Mouse (Mus musculus): Measurements from ENCODE around the gene Kdm6b.

DNA sequence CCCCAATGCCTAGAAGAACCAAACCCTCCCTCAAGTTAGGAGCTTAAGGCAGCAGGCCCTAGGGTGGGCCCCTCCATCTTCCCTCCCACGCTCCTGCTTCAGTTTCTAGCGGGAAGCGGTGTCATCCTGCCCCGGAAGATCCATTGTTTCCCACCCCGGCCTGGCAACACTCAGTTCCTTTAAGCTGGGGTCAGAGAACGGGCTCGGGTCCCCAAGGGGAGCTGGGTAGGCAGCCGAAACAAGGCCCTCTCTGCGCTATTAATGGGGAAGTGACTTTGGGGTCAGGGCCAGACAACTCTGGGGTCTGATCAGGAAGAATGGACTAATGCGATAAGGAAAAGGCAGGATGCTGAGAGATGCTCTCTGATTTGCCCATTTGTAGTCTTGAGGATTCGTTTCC is 16.7 kb downstream of the Kdm6b start:
- peak; percentile 30; the same call in 1 of the 2 replicates for TF ChIP-seq POLR2A (IDR thresholded peaks at IDR 0.05; ENCODE audit: low read depth, low read length)
- TF ChIP-seq CTCF (IDR thresholded peaks at IDR 0.05; ENCODE audit: borderline replicate concordance, insufficient read depth, low read length) = no peak
